In the genomic region with DNA sequence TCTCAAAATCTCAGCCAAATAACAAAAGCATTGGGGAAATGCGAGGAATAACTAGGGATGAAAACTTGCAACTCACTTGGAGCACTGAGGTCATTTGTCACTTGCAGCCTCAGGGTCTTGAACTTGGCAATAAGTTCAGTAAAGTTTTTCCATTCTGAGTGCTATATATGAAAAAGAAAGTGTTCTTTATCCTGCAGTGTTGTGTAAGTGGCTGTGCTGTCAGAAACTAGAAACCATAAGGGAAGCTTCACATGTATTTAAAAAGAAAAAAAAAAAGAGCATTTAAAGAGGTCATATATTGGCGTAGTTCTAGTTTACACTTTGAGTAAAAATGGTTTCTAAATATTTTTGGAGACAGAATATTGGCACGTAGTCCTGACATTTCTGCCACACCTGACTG, we compare ENCODE assay signal across 29 mouse cellular contexts.
"Had no signal": no experiment of that assay in that cellular context is flagged by ENCODE, and none has a peak within 500 bp of the region (broad histone marks: within the 10 kb centered on the region; RNA-seq: fewer than 3 reads in every experiment).

No protein-coding gene starts in this region.

- H3K4me2 ChIP-seq: limb, embryonic 12.5 days; limb, embryonic 13.5 days; limb, embryonic 15.5 days; liver, embryonic 11.5 days; liver, embryonic 12.5 days; liver, embryonic 13.5 days; liver, embryonic 15.5 days; midbrain, embryonic 11.5 days; midbrain, embryonic 12.5 days; midbrain, embryonic 13.5 days; midbrain, embryonic 15.5 days; neural tube, embryonic 12.5 days; neural tube, embryonic 13.5 days had no signal

- H3K9me3 ChIP-seq: limb, embryonic 10.5 days; limb, embryonic 12.5 days; limb, embryonic 13.5 days; limb, embryonic 15.5 days; liver, embryonic 12.5 days; liver, embryonic 13.5 days; liver, embryonic 15.5 days; megakaryocyte, embryonic 14.5 days; midbrain, embryonic 10.5 days; midbrain, embryonic 12.5 days; midbrain, embryonic 13.5 days; midbrain, embryonic 15.5 days; neural tube, embryonic 12.5 days; neural tube, embryonic 13.5 days had no signal

- H3K27ac ChIP-seq: left cerebral cortex, adult 2 months; limb, embryonic 10.5 days; limb, embryonic 12.5 days; limb, embryonic 13.5 days; limb, embryonic 15.5 days; liver, embryonic 12.5 days; liver, embryonic 13.5 days; liver, embryonic 14.5 days; liver, embryonic 15.5 days; macrophage; midbrain, embryonic 10.5 days; midbrain, embryonic 12.5 days; midbrain, embryonic 13.5 days; midbrain, embryonic 15.5 days; neural tube, embryonic 12.5 days; neural tube, embryonic 13.5 days had no signal

- H3K27me3 ChIP-seq: limb, embryonic 12.5 days; limb, embryonic 13.5 days; limb, embryonic 15.5 days; liver, embryonic 12.5 days; liver, embryonic 13.5 days; liver, embryonic 15.5 days; megakaryocyte, embryonic 14.5 days; midbrain, embryonic 12.5 days; midbrain, embryonic 13.5 days; midbrain, embryonic 15.5 days; neural tube, embryonic 12.5 days; neural tube, embryonic 13.5 days had no signal

- H3K4me1 ChIP-seq: limb, embryonic 10.5 days; limb, embryonic 12.5 days; limb, embryonic 13.5 days; limb, embryonic 15.5 days; liver, embryonic 12.5 days; liver, embryonic 13.5 days; liver, embryonic 15.5 days; midbrain, embryonic 10.5 days; midbrain, embryonic 12.5 days; midbrain, embryonic 13.5 days; midbrain, embryonic 15.5 days; neural tube, embryonic 12.5 days; neural tube, embryonic 13.5 days had no signal

- H3K36me3 ChIP-seq: limb, embryonic 10.5 days; limb, embryonic 12.5 days; limb, embryonic 13.5 days; limb, embryonic 15.5 days; liver, embryonic 12.5 days; liver, embryonic 13.5 days; liver, embryonic 15.5 days; midbrain, embryonic 10.5 days; midbrain, embryonic 12.5 days; midbrain, embryonic 13.5 days; midbrain, embryonic 15.5 days; neural tube, embryonic 12.5 days; neural tube, embryonic 13.5 days had no signal

- DNase-seq: layer of hippocampus, postnatal 36 days; left cerebral cortex, postnatal 4 days; liver; liver, embryonic 13.5 days; liver, postnatal 0 days; lung, adult 18-20 months; lung, postnatal 10 days; lung, postnatal 36 days; midbrain, embryonic 14.5 days had no signal

- H3K9ac ChIP-seq: limb, embryonic 12.5 days; limb, embryonic 13.5 days; limb, embryonic 15.5 days; liver, embryonic 12.5 days; liver, embryonic 13.5 days; liver, embryonic 14.5 days; liver, embryonic 15.5 days; liver, postnatal 0 days; midbrain, embryonic 12.5 days; midbrain, embryonic 13.5 days; midbrain, embryonic 15.5 days; neural tube, embryonic 12.5 days; neural tube, embryonic 13.5 days had no signal

- H3K4me3 ChIP-seq: left cerebral cortex, adult 2 months; limb, embryonic 10.5 days; limb, embryonic 12.5 days; limb, embryonic 13.5 days; limb, embryonic 15.5 days; liver, embryonic 12.5 days; liver, embryonic 13.5 days; liver, embryonic 15.5 days; megakaryocyte, embryonic 14.5 days; midbrain, embryonic 10.5 days; midbrain, embryonic 12.5 days; midbrain, embryonic 13.5 days; midbrain, embryonic 15.5 days; myocyte; neural tube, embryonic 12.5 days; neural tube, embryonic 13.5 days had no signal

- ATAC-seq: liver, embryonic 12.5 days; liver, postnatal 0 days; midbrain, embryonic 13.5 days; midbrain, embryonic 15.5 days; midbrain, embryonic 16.5 days had no signal
